Mouse (Mus musculus) kidney, postnatal 10 days (tissue): ENCODE measurements around the gene Vmn2r94.

Experiments used
- DNase-seq: peaks from one replicate; pipeline ENCODE4 v3.0.0; 2021; ENCODE audit warnings: mixed read lengths

Vmn2r94 gene

DNA sequence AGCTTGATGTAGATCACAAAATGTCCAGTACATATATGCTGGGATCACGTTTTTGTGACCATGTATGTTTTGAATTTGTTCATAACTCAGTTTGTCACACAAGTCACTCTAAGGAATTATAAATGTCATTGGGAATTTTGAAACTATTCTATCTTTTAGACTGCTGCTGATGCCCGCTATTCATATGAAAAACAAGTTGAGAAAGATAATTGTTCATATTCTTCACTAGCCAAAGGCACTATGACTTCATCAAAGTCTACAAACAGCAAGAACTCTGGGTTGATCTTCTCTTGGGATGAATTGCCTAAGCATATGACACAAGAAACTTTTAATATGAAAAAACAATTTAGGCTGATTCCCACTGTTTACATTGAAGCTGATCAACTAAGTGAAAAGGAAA, at the start of gene Vmn2r94:
Gene Vmn2r94, minus strand, starts transcription at position 101 of the 400 bp plus-strand sequence.
- no peak for DNase-seq

DNA sequence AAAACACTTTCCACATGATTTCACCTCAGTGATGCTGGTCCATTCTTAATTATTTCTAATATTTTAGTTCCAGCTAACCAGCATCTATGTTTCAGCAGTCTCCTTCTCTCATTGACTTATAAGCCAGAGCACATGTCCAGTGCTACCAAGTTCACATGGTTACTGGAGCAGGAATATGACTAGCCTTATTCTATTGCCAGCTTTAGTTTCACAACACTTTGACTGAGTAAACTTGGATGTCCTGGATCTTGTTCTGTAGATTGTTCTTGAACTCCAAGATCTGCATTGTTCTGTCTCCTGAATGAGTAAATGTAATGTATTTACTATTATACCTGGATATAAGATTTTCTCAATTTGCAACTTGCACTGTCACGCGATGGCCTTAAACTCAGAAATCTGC, 45.5 kb upstream of the Vmn2r94 start:
- no peak for DNase-seq

DNA sequence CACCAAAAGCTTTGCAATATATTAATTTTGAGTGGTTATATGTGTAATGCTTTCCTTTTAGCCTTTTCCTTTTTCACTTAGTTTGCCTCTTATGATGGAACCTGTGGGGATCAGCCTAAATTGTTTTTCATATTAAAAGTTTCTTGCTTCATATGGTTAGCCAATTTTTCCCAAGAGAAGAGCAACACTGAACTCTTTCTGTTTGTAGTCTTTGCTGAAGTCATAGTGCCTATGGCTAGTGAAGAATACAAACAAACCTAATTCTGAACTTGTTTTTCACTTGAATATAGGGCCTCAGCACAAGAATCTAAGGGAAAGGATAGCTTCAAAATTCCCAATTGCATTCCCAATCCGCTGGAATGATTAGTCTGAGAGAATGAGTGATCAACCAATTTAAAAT, 20.2 kb upstream of the Vmn2r94 start, which contains the start of gene Vmn2r93:
Gene Vmn2r93, plus strand, starts transcription at position 301 of the 400 bp plus-strand sequence.
- DNase-seq: no peak

DNA sequence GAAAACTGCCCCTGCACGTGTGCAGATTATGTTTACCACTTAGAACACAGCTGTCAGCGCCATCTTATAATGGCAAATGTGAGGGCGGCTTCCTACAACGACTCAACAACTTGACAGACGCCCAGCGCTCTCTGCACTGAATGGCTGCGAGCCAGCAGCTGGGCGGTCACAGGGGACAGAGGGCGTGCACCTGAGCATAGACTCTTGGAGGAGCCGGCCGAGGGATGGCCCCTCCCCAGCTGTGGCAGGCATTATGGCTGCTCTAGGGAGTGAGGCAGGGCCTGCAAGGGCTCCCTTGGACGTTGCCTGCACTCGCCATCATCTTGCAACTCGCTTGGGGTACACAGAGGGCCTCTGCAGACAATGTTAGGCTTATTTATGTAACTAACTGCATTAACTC, 40.6 kb downstream of the Vmn2r94 start:
- DNase-seq: no peak

DNA sequence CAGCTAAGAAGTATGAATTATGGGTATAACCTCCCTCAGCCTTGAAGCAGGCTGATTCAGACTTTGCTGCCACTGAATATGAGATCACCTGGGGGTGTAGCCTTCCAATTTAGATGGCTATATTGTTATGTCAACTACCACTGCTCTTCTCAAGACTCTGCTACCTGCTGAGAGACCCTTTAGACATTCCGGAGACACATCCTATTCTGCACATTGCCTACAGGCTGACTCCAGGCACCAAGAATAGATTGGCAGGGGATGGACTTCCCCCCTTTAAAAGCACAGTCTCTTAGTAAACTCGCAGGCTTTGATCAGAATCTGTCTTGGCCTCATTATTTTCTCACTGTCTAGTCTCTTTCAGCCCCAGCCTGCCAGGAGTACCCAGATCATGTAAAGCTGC, 45.6 kb downstream of the Vmn2r94 start:
- DNase-seq: no peak

DNA sequence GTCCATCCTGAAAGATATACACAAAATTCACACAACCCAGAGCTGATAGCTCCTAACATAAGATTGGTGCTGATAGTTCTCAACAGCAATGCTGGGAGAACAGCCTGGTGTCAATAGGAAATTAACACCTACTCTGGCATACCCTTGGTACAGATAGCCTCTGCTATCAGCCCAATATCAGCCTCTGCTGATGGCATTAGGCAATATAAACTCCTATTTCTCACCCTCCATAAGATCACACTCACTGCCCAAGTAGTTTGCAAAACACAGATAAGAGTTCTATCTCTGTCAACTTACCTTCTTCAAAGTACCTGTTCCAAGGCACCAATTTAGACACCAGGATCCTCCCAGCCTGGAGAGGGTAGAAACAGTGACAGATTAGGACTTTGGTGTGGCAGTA, 56.3 kb downstream of the Vmn2r94 start:
- no peak for DNase-seq
